Mouse (Mus musculus): ENCODE data around the gene Cyb561d1. TPM values are rescaled to one million over a fixed set of nuclear protein-coding genes. Genes with fewer than 3 reads are reported as not detected.
A peak's percentile ranks its signal among the peaks of the same experiment; 100 is the strongest.

Cyb561d1 gene
- polyA plus RNA-seq, 1 experiment, result 11.4 TPM

DNA sequence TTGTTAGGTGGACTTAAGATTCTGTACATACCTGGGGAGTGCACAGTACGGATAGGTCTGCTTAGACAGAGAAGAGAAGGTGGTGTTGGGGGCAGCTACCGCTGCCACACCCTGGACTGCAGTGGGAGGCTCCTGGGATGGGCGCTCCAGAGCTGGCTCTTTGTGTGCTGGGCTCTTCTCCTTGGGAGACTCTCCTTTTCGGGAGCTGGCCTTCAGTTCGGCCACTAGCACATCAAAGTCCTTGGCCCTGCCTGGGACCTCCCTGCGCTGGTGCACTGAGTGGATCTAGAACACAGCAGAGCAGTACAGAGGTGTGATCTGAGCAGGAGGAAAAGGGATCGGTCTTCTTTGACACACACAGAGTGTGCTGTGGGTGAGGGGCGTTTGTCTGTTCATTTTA is 4.6 kb upstream of the Cyb561d1 start:
- 90% methylated on average over 8 of the region's 8 CpGs for WGBS
- DNase-seq, result no peak
- TF ChIP-seq POLR2A (IDR thresholded peaks at IDR 0.05; ENCODE audit: borderline replicate concordance, extremely low read depth, low read depth, low read length) (no peak), CTCF (IDR thresholded peaks at IDR 0.05; ENCODE audit: insufficient read depth, low read length) (no peak)
- Histone ChIP-seq H3K4me3 (replicated peaks; ENCODE audit: extremely low read depth, low read depth, low read length) (no peak overlapping the region), H3K4me1 (ENCODE audit: control insufficient read depth, insufficient read depth, low read length) (peaks cover 9% of the 10 kb centered on the region)

DNA sequence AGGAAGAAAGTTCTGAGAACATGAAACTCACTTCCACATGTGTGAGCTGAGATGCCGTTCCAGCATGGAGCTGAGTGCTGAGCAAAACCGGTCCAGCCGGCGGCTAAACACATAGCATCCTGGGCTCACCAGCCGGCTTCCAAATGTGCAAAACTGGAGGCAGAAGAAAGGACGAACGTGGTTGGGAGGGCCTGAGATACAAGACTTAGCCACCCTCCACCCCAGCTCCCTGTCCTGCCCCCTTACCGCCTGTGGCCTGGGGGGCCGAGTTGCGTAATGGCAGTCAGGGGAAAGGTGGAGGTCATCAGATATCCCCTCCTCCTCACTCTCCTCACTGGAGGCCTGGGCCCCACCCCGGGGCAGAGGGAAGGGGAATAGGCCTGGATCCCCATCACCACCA is 3.5 kb upstream of the Cyb561d1 start:
- Histone ChIP-seq H3K4me3 (replicated peaks; ENCODE audit: extremely low read depth, low read depth, low read length) (no peak overlapping the region), H3K4me1 (ENCODE audit: control insufficient read depth, insufficient read depth, low read length) (peaks cover 7% of the 10 kb centered on the region)
- 72% methylated on average over 11 of the region's 11 CpGs for WGBS
- no peak for DNase-seq
- TF ChIP-seq CTCF (IDR thresholded peaks at IDR 0.05; ENCODE audit: insufficient read depth, low read length) (no peak), POLR2A (IDR thresholded peaks at IDR 0.05; ENCODE audit: borderline replicate concordance, extremely low read depth, low read depth, low read length) (no peak)

DNA sequence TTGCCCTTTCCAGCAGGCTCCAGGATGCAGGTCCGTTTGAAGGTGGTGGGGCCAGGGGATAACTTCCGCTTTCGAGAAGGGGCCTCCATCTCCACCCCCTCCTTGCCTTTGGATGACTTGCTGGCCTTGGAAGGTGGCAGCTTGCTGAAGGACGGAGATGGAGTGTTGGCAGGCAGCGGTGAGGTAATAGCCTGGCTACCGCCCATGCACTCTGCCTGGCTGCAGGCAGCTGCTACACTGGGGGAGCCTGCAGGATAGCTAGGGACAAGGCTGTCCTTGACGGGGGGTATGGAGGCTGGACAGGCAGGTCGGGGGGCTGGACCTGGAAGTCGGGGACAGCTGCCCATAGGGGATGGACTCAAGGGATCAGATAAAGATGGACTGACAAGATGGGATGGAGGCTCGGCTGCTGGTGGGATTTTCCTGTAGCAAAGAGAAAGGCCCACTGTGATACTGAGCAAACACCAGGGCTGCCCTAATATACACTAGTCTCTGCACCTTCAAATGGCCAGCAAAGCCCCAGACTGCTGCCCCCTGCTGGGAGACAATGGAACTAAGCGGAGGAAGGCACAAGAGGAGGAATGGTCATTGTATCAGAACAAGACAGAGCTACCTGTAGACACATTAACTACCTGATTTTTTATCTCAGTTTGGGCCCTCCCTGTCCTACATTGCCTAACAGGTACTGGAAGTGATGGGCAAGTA is 2.8 kb upstream of the Cyb561d1 start:
- Histone ChIP-seq H3K4me1 (ENCODE audit: control insufficient read depth, insufficient read depth, low read length) (peaks cover 9% of the 10 kb centered on the region), H3K4me3 (replicated peaks; ENCODE audit: extremely low read depth, low read depth, low read length) (no peak overlapping the region)
- WGBS, result 68% methylated on average over 11 of the region's 11 CpGs
- TF ChIP-seq CTCF (IDR thresholded peaks at IDR 0.05; ENCODE audit: insufficient read depth, low read length), result peak; percentile 87
- TF ChIP-seq POLR2A (IDR thresholded peaks at IDR 0.05; ENCODE audit: borderline replicate concordance, extremely low read depth, low read depth, low read length), result no peak
- DNase-seq, result peak; percentile 84

DNA sequence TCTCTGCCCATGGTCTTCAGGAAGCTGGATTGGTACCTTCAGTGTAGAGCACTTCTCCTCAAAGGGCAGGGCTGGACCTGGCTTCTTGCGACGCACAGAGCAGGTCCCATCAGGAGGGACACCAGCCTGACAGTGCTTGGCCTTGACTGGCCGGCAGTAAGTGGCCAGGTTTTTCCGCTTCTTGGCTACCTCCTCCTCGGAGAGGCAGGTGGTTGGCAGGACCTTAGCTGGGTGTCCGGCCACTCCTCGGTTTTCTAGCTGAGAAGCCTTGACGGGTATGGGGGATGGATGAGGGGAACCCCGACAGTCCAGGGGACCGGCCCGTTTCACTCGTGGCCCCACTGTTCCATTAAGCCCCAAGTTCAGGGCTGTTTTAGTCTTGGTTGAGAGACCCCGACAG is 2.2 kb upstream of the Cyb561d1 start:
- DNase-seq, result no peak
- TF ChIP-seq POLR2A (IDR thresholded peaks at IDR 0.05; ENCODE audit: borderline replicate concordance, extremely low read depth, low read depth, low read length) (no peak), CTCF (IDR thresholded peaks at IDR 0.05; ENCODE audit: insufficient read depth, low read length) (no peak)
- 85% methylated on average over 13 of the region's 13 CpGs for WGBS
- H3K4me3 ChIP-seq (replicated peaks; ENCODE audit: extremely low read depth, low read depth, low read length), result no peak overlapping the region
- peaks cover 9% of the 10 kb centered on the region for H3K4me1 ChIP-seq (ENCODE audit: control insufficient read depth, insufficient read depth, low read length)

DNA sequence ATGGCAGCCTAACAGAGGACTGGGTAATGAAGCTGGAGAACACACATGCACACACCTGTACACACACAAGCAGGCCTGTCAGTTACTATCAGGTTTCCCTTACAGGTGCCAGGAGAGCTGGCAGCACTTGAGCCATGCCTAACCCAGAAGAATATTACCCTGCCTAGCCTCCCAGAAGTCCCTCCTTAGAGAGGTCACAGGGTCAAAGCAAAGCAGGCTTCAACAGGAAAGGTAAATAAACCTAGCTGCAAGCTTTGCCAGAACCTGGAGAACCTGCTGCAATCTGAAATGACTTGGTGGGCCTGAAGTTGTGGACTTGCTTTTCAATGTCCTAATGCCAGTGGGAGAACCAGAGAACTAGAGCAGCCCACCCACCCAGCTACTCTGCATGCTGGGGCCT is 1.5 kb upstream of the Cyb561d1 start:
- H3K4me3 ChIP-seq (replicated peaks; ENCODE audit: extremely low read depth, low read depth, low read length), result no peak overlapping the region
- TF ChIP-seq CTCF (IDR thresholded peaks at IDR 0.05; ENCODE audit: insufficient read depth, low read length), result no peak
- TF ChIP-seq POLR2A (IDR thresholded peaks at IDR 0.05; ENCODE audit: borderline replicate concordance, extremely low read depth, low read depth, low read length), result no peak
- DNase-seq, result no peak
- peaks cover 9% of the 10 kb centered on the region for H3K4me1 ChIP-seq (ENCODE audit: control insufficient read depth, insufficient read depth, low read length)

DNA sequence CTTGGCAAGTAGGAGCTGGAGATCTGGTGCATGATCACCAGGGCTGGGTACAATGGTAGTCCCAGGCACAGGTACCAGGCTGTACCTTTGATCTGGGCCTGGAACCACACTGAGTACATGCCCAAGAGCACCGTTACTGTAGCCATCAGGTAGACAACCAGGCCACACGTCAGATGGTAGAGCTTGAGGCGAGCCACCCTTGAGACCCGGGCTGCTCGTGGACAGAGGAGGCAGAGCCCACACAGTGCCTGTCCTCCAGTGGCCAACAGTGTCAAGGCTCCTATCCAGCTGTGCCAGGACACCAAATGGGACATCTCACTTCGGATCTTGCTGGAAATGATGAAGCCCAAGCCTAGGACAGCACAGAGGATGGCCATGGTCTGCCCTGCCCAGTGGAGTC is 1.8 kb downstream of the Cyb561d1 start:
- TF ChIP-seq POLR2A (IDR thresholded peaks at IDR 0.05; ENCODE audit: borderline replicate concordance, extremely low read depth, low read depth, low read length) (no peak), CTCF (IDR thresholded peaks at IDR 0.05; ENCODE audit: insufficient read depth, low read length) (no peak)
- WGBS, result 93% methylated on average over 6 of the region's 6 CpGs
- no peak for DNase-seq

DNA sequence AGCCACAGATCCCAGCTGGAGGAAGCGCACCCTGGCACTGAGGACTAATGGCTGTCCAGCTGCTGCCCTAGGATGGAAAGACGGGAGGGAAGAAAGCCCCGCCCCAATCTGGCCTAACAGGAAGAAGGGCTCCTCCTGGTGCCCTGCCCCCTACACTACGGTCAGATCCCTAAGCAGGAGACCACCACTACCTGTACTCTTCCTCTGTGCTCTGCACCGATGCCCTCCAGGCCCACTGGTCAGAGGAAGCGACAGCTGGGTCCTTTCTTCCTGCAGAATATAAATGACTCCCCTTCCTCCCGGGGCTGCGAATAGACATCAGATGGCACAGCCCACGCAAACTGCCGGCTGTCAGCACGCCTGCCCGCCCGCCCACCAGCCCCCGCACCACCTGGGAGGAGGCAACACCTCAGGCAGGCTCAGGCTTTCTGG is 3.9 kb downstream of the Cyb561d1 start:
- no peak for DNase-seq
- peaks cover 9% of the 10 kb centered on the region for H3K4me1 ChIP-seq (ENCODE audit: control insufficient read depth, insufficient read depth, low read length)
- WGBS, result 24% methylated on average over 14 of the region's 14 CpGs
- H3K4me3 ChIP-seq (replicated peaks; ENCODE audit: extremely low read depth, low read depth, low read length), result no peak overlapping the region
- TF ChIP-seq CTCF (IDR thresholded peaks at IDR 0.05; ENCODE audit: insufficient read depth, low read length) (no peak), POLR2A (IDR thresholded peaks at IDR 0.05; ENCODE audit: borderline replicate concordance, extremely low read depth, low read depth, low read length) (no peak)

More for the DNA sequence above, 1.8 kb downstream of the Cyb561d1 start:
- H3K4me3 ChIP-seq (replicated peaks; ENCODE audit: extremely low read depth, low read depth, low read length), result no peak overlapping the region
- H3K4me1 ChIP-seq (ENCODE audit: control insufficient read depth, insufficient read depth, low read length), result peaks cover 9% of the 10 kb centered on the region

DNA sequence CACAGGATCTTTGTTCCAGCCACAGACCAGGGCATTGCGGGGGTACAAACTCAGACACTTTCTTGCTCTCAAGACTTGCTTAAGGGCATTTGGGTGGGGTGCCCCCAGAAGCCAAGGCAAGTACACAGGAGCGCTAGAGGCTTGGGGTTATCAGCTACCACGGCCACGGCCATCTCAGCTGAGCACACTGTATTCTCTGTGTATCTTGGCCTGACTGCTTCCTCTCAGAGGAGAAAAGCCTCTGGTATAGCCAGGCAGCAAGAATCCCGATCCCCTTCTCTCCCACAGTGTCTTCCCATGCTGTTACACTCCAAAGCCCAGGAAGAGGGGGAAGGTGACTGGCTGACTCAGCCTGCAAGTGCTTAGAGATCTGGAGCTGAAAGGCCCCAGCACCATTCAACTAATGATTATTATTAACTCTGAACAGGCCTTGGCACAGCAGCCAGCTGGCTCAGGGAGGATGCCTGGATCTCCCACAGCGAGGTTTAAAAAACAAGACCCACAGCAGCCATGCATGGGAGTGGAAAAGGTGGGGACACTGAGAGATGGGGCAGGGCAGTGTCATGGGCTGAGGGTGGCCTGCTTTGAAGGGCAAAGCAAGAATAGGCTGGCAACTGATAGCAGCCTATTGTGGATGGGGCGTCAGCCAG is 4.9 kb downstream of the Cyb561d1 start:
- Histone ChIP-seq H3K4me3 (replicated peaks; ENCODE audit: extremely low read depth, low read depth, low read length) (no peak overlapping the region), H3K4me1 (ENCODE audit: control insufficient read depth, insufficient read depth, low read length) (peaks cover 6% of the 10 kb centered on the region; the same call in 1 of the 2 replicates)
- whole genome bisulfite sequencing, result 83% methylated on average over 7 of the region's 7 CpGs
- TF ChIP-seq POLR2A (IDR thresholded peaks at IDR 0.05; ENCODE audit: borderline replicate concordance, extremely low read depth, low read depth, low read length) (no peak), CTCF (IDR thresholded peaks at IDR 0.05; ENCODE audit: insufficient read depth, low read length) (no peak)
- no peak for DNase-seq

DNA sequence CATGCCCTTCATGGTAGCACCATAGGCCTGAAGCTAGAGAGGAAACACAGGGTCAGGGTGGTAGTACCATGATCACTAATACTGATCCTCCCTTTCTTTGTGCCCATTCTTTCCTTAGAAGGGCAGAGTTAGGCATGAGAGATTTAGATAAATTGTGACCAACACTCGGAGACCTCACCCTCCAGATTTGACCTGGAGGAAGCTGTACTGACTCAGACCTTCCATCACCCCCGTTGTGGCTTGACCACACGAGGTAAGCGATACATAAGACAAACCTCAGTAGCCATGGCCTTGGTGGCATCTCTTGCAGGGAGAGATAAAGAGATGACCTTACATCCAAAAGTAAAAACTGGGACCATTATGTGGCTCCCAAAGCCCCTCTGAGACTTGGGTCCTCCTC is 5.7 kb downstream of the Cyb561d1 start:
- WGBS, result 89% methylated on average over 4 of the region's 4 CpGs
- DNase-seq, result no peak
- Histone ChIP-seq H3K4me3 (replicated peaks; ENCODE audit: extremely low read depth, low read depth, low read length) (no peak overlapping the region), H3K4me1 (ENCODE audit: control insufficient read depth, insufficient read depth, low read length) (peaks cover 6% of the 10 kb centered on the region; the same call in 1 of the 2 replicates)
- TF ChIP-seq POLR2A (IDR thresholded peaks at IDR 0.05; ENCODE audit: borderline replicate concordance, extremely low read depth, low read depth, low read length), result no peak
- no peak for TF ChIP-seq CTCF (IDR thresholded peaks at IDR 0.05; ENCODE audit: insufficient read depth, low read length)

DNA sequence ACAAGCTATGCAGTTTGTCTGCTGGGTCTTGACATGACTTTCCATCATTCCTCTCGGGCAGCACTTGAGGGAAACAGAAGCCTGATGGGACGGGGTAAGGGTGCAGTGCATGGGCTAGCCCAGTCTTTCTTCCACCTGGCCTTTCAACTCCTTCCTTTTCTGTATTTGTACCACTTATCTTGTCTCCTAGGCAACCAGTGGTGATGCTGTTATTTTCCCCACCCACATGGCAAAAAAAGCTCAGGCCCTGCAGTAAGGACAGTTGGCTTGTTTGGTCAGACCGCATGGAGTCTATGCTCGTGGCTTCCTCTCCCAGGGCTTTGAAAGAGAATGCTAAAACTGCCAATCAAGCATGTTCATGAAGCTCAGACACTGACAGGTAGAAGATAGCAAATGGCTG is 7.3 kb downstream of the Cyb561d1 start:
- no peak for DNase-seq
- no peak for TF ChIP-seq POLR2A (IDR thresholded peaks at IDR 0.05; ENCODE audit: borderline replicate concordance, extremely low read depth, low read depth, low read length)
- no peak for TF ChIP-seq CTCF (IDR thresholded peaks at IDR 0.05; ENCODE audit: insufficient read depth, low read length)
- no peak overlapping the region for H3K4me3 ChIP-seq (replicated peaks; ENCODE audit: extremely low read depth, low read depth, low read length)
- peaks cover 3% of the 10 kb centered on the region; the same call in 1 of the 2 replicates for H3K4me1 ChIP-seq (ENCODE audit: control insufficient read depth, insufficient read depth, low read length)
- WGBS, result 75% methylated on average over 4 of the region's 4 CpGs

All from lung, adult 2 months (tissue).